8 mouse cellular contexts compared by ENCODE assay signal in the genomic region with DNA sequence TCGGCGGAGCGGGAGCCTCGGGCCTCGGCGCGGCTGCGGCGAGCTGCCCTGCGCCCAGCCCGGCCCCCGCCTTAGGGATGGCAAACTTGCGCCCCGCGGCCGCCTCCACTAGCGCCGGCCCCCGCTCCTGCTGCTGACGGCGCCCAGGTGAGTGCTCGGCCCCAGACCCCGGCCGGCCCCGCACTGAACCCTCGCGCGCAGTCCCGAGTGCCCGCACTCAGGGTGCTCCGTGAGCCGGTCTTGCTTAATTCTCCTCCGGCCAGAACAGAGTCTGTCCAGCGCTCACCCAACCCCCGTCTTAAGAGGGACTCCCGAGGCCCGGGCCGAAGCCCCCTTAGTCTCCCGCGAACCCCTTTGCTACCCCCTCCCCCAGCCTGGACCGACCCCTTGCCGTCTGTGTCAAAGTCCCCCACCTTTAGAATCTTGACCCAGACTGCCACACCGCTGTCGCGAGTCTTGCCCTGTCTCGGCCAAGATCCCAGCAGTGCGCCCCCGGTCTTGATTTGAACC. TPM values are rescaled to one million over a fixed set of nuclear protein-coding genes. Genes with fewer than 3 reads are reported as not detected.
A peak's percentile ranks its signal among the peaks of the same experiment; 100 is the strongest.
DNase-seq lines count a peak whose midpoint lies in the region; ATAC-seq and TF ChIP-seq lines count a peak whose summit lies in the region.

No protein-coding gene starts in this region.

- no peak for TF ChIP-seq CTCF in gastrocnemius, adult 2 months (IDR thresholded peaks at IDR 0.05)
- no peak for TF ChIP-seq CTCF in small intestine, adult 2 months (IDR thresholded peaks at IDR 0.05; ENCODE audit: extremely low read depth, insufficient read length, insufficient replicate concordance, low read depth, low read length)

- DNase-seq in gastrocnemius, adult 2 months: peak; percentile 36
- DNase-seq in gastrocnemius, postnatal 10 days: no peak
- peak; percentile 21 to 23 for DNase-seq in B cell, adult 2 months
- no peak for DNase-seq in gastrocnemius, postnatal 4 days (ENCODE audit: low spot score in 2 of 2)
- no peak for DNase-seq in frontal cortex, postnatal 10 days (ENCODE audit: low spot score in 2 of 2)

- peak overlapping the region; percentile 83 for H3K4me3 ChIP-seq in gastrocnemius, adult 2 months
- peak overlapping the region; percentile 71 for H3K4me3 ChIP-seq in embryonic facial prominence, embryonic 15.5 days (replicated peaks)
- peak overlapping the region; percentile 69 for H3K4me3 ChIP-seq in limb, embryonic 12.5 days (replicated peaks)
- peak overlapping the region; percentile 54 for H3K4me3 ChIP-seq in small intestine, adult 2 months (ENCODE audit: low read depth, low read length)

- intact Hi-C loops in gastrocnemius, adult 2 months (cut with DNase I): no loop called here

- TF ChIP-seq POLR2A in small intestine, adult 2 months (IDR thresholded peaks at IDR 0.05; ENCODE audit: low read depth, low read length): no peak

- WGBS in embryonic facial prominence, embryonic 15.5 days: under 1% methylated on average over 37 of the region's 48 CpGs
- 1% methylated on average over 39 of the region's 48 CpGs for WGBS in limb, embryonic 12.5 days
- under 1% methylated on average over 48 of the region's 48 CpGs for WGBS in small intestine, adult 2 months

- no peak for ATAC-seq in embryonic facial prominence, embryonic 15.5 days (ENCODE audit: insufficient number of reproducible peaks, low FRiP score, low TSS enrichment, low read depth)
- peak; percentile 28; the same call in 1 of the 2 replicates for ATAC-seq in limb, embryonic 12.5 days (ENCODE audit: insufficient number of reproducible peaks, insufficient read depth, low FRiP score, low TSS enrichment, low read depth)

- peak overlapping the region; percentile 73 for H3K9ac ChIP-seq in embryonic facial prominence, embryonic 15.5 days
- H3K9ac ChIP-seq in limb, embryonic 12.5 days (replicated peaks): peak overlapping the region; percentile 83

- H3K27ac ChIP-seq in gastrocnemius, adult 2 months: no peak overlapping the region
- H3K27ac ChIP-seq in embryonic facial prominence, embryonic 15.5 days (replicated peaks): peak overlapping the region; percentile 75
- H3K27ac ChIP-seq in limb, embryonic 12.5 days: no peak overlapping the region
- no peak overlapping the region for H3K27ac ChIP-seq in small intestine, adult 2 months (ENCODE audit: insufficient read depth, low read depth, low read length)

- peaks cover 68% of the 10 kb centered on the region for H3K4me1 ChIP-seq in embryonic facial prominence, embryonic 15.5 days
- peaks cover 45% of the 10 kb centered on the region for H3K4me1 ChIP-seq in limb, embryonic 12.5 days (replicated peaks)
- peaks cover 12% of the 10 kb centered on the region; the same call in 1 of the 2 replicates for H3K4me1 ChIP-seq in small intestine, adult 2 months (ENCODE audit: control insufficient read depth, insufficient read depth, insufficient read length, low read length)

- H3K36me3 ChIP-seq in embryonic facial prominence, embryonic 15.5 days: no peaks in the 10 kb centered on the region
- H3K36me3 ChIP-seq in limb, embryonic 12.5 days: no peaks in the 10 kb centered on the region
- H3K36me3 ChIP-seq in small intestine, adult 2 months (ENCODE audit: control insufficient read depth, insufficient read depth, low read length): no peaks in the 10 kb centered on the region

- H3K9me3 ChIP-seq in embryonic facial prominence, embryonic 15.5 days (replicated peaks): no peaks in the 10 kb centered on the region
- no peaks in the 10 kb centered on the region for H3K9me3 ChIP-seq in limb, embryonic 12.5 days

- H3K4me2 ChIP-seq in embryonic facial prominence, embryonic 15.5 days (replicated peaks): peak overlapping the region; percentile 97
- H3K4me2 ChIP-seq in limb, embryonic 12.5 days: peak overlapping the region; percentile 94

- H3K27me3 ChIP-seq in embryonic facial prominence, embryonic 15.5 days: peaks cover 38% of the 10 kb centered on the region
- H3K27me3 ChIP-seq in limb, embryonic 12.5 days: peaks cover 95% of the 10 kb centered on the region
- peaks cover 67% of the 10 kb centered on the region for H3K27me3 ChIP-seq in small intestine, adult 2 months (ENCODE audit: control insufficient read depth, insufficient read depth, low read length)

RNA-seq across cellular contexts. Expression of a gene that starts 0.5 kb away (rescaled TPM):
- total RNA-seq in gastrocnemius, adult 2 months (2021): under 1 TPM; 0.48 to 0.59 TPM
- 1 to 10 TPM; 2.5 to 2.6 TPM for total RNA-seq in gastrocnemius, postnatal 10 days (2021)
- 7.0 and 7.1 TPM in 2 replicates for polyA plus RNA-seq in embryonic facial prominence, embryonic 15.5 days (2015; fragmentation: Nextera tagmentation; extraction: Ambion mirVana)
- polyA plus RNA-seq in limb, embryonic 12.5 days (2016; fragmentation: Nextera tagmentation; extraction: Ambion mirVana): 3.1 and 3.6 TPM in 2 replicates
- polyA plus RNA-seq in small intestine, adult 2 months (2012; rRNA removed): 1.7 and 2.3 TPM in 2 replicates
- total RNA-seq in gastrocnemius, postnatal 4 days (2021): 1 to 10 TPM; 3.0 to 5.1 TPM

RNA-seq across cellular contexts. Expression of a gene that starts 56.2 kb away (rescaled TPM):
- not detected for total RNA-seq in gastrocnemius, adult 2 months (2021)
- not detected for total RNA-seq in gastrocnemius, postnatal 10 days (2021)
- 0.23 and 0.28 TPM in 2 replicates for polyA plus RNA-seq in embryonic facial prominence, embryonic 15.5 days (2015; fragmentation: Nextera tagmentation; extraction: Ambion mirVana)
- not detected in 2 replicates for polyA plus RNA-seq in limb, embryonic 12.5 days (2016; fragmentation: Nextera tagmentation; extraction: Ambion mirVana)
- polyA plus RNA-seq in small intestine, adult 2 months (2012; rRNA removed): not detected in 2 replicates
- total RNA-seq in gastrocnemius, postnatal 4 days (2021): not detected

Comparison
In these comparisons a context has a peak if more than half of its experiments do, and no peak if none do; other contexts are left out.
1. DNase-seq: peak in gastrocnemius, adult 2 months (single experiment) and B cell, adult 2 months (2 of 2); none in gastrocnemius, postnatal 10 days (single experiment), gastrocnemius, postnatal 4 days (0 of 2) and frontal cortex, postnatal 10 days (0 of 2).
2. Peak in every context shown above with its lines, with median percentiles within 50 percentile points of each other: H3K4me3 ChIP-seq.